Mouse (Mus musculus): ENCODE results near the gene Tead4. TPM values are rescaled to one million over a fixed set of nuclear protein-coding genes. Genes with fewer than 3 reads are reported as not detected.

Gene Tead4
- polyA plus RNA-seq, 1 experiment = 29.9 TPM

DNA sequence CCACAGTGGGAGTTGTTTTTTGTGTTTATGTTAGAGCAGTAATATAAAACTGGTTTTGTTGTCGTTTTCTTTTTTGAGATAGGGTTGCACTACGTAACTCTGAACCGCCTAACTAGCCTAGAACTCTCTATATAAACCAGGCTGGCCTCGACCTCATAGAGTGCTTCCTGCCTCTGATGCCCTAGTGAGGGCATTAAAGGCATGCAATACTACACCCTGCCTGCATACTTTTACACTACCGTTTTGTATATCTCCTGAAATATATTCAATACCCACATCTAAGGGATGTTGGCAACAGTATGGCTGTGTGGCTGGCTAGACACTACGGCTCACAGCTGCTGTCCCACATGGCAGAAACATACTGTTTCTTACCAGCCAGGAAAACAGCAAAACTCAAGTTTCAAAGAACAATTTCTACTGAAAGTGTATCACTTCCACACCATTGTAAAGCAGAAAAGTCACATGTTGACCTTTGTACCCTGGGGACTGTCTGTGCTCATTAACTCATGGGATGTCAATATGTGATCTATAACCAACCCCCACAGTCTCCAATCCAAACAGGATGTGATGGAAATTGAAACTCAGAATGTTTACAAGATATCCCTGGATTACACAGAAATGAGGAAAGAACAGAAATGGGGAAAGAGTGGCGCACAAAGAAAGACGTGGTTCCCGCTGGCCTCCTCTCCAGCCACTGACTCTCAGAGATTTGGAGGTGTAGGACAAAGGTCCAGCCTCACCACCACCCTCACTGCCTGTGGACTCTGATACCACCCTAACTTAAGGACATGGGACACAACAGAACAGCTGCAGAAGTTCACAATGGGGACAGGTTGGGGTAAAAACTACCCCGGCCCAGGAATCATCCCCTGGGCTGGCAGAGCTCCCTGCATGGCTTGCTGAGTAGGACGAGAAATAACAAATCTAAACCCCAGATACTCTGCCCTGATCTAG lies 23.2 kb downstream of the Tead4 start:
- peaks cover 15% of the 10 kb centered on the region for H3K4me1 ChIP-seq (ENCODE audit: control insufficient read depth, insufficient read depth, low read length)
- no peaks in the 10 kb centered on the region for H3K36me3 ChIP-seq (ENCODE audit: control insufficient read depth, insufficient read depth, low read length, poor library complexity, severe bottlenecking)
- no peak overlapping the region for H3K9ac ChIP-seq (ENCODE audit: low read depth, poor library complexity, severe bottlenecking)
- no peak overlapping the region for H3K4me3 ChIP-seq (ENCODE audit: low read depth, low read length)
- H3K27me3 ChIP-seq (ENCODE audit: control insufficient read depth, insufficient read depth, low read length, poor library complexity, severe bottlenecking) = no peaks in the 10 kb centered on the region
- H3K27ac ChIP-seq (ENCODE audit: insufficient read depth, low read length) = no peak overlapping the region
- TF ChIP-seq EP300 (IDR thresholded peaks at IDR 0.05; ENCODE audit: insufficient read depth, low read depth, low read length) (no peak), POLR2A (IDR thresholded peaks at IDR 0.05; ENCODE audit: insufficient read depth, low read length) (no peak), CTCF (IDR thresholded peaks at IDR 0.05; ENCODE audit: low read depth, low read length) (no peak)
- no peaks in the 10 kb centered on the region for H3K9me3 ChIP-seq (replicated peaks; ENCODE audit: control insufficient read depth, insufficient read depth, low read length, poor library complexity, severe bottlenecking)

DNA sequence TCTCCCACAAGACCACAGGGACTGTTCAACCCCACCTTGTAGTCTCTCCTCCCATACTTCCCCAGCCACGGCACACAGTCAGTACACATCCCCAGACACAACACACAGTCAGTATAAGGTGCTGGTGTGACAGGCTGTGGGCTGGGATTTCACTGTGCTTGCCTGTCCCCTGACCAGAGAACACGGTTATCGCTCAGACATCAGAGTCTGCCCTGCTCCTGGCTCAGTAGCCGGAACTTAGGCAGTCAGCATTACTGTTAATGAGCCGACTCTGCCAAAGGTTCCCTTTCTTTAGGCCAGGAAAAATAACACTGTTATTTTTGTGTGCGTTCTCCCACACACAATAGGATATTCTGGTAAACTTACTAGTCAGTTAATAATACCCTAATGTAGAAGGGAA lies 24.3 kb downstream of the Tead4 start:
- H3K27me3 ChIP-seq (ENCODE audit: control insufficient read depth, insufficient read depth, low read length, poor library complexity, severe bottlenecking) = no peaks in the 10 kb centered on the region
- H3K27ac ChIP-seq (ENCODE audit: insufficient read depth, low read length) = no peak overlapping the region
- no peak overlapping the region for H3K4me3 ChIP-seq (ENCODE audit: low read depth, low read length)
- H3K9ac ChIP-seq (ENCODE audit: low read depth, poor library complexity, severe bottlenecking) = no peak overlapping the region
- H3K36me3 ChIP-seq (ENCODE audit: control insufficient read depth, insufficient read depth, low read length, poor library complexity, severe bottlenecking) = no peaks in the 10 kb centered on the region
- H3K9me3 ChIP-seq (replicated peaks; ENCODE audit: control insufficient read depth, insufficient read depth, low read length, poor library complexity, severe bottlenecking) = no peaks in the 10 kb centered on the region
- H3K4me1 ChIP-seq (ENCODE audit: control insufficient read depth, insufficient read depth, low read length) = peaks cover 14% of the 10 kb centered on the region
- no peak for TF ChIP-seq CTCF (IDR thresholded peaks at IDR 0.05; ENCODE audit: low read depth, low read length)
- no peak for TF ChIP-seq POLR2A (IDR thresholded peaks at IDR 0.05; ENCODE audit: insufficient read depth, low read length)
- TF ChIP-seq EP300 (IDR thresholded peaks at IDR 0.05; ENCODE audit: insufficient read depth, low read depth, low read length) = no peak

DNA sequence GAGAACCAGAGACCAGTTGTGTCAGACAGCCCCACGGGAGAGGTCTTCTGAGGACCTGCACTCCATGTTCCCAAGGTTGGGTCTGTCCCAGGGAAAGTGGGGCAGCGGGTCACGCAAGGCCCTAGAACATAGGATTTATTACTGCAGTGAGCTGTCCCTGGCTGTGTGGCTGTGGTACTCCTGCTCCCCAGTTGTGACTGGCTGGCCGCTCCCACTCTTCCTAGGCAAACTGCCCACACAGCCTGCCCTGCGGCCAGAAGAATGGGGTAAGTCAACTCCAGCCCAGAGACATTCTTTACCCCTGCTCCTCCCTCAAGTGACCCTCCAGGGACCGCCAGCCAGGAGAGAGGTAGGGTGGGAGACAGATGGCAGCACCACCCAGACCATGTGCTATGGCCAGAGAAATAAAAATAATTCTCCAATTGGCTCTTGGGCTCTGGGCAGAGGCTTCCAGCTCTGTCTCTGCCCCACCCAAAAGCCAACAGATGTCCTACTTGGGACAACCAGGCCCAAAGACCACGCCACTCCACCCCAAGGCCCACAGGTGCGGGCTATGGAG lies 25.0 kb downstream of the Tead4 start:
- no peaks in the 10 kb centered on the region for H3K27me3 ChIP-seq (ENCODE audit: control insufficient read depth, insufficient read depth, low read length, poor library complexity, severe bottlenecking)
- H3K4me1 ChIP-seq (ENCODE audit: control insufficient read depth, insufficient read depth, low read length) = peaks cover 14% of the 10 kb centered on the region
- no peaks in the 10 kb centered on the region for H3K9me3 ChIP-seq (replicated peaks; ENCODE audit: control insufficient read depth, insufficient read depth, low read length, poor library complexity, severe bottlenecking)
- TF ChIP-seq CTCF (IDR thresholded peaks at IDR 0.05; ENCODE audit: low read depth, low read length) = no peak
- TF ChIP-seq EP300 (IDR thresholded peaks at IDR 0.05; ENCODE audit: insufficient read depth, low read depth, low read length) = no peak
- no peak for TF ChIP-seq POLR2A (IDR thresholded peaks at IDR 0.05; ENCODE audit: insufficient read depth, low read length)
- no peak overlapping the region; the same call in 1 of the 2 replicates for H3K4me3 ChIP-seq (ENCODE audit: low read depth, low read length)
- no peak overlapping the region for H3K27ac ChIP-seq (ENCODE audit: insufficient read depth, low read length)
- H3K9ac ChIP-seq (ENCODE audit: low read depth, poor library complexity, severe bottlenecking) = no peak overlapping the region
- no peaks in the 10 kb centered on the region for H3K36me3 ChIP-seq (ENCODE audit: control insufficient read depth, insufficient read depth, low read length, poor library complexity, severe bottlenecking)

DNA sequence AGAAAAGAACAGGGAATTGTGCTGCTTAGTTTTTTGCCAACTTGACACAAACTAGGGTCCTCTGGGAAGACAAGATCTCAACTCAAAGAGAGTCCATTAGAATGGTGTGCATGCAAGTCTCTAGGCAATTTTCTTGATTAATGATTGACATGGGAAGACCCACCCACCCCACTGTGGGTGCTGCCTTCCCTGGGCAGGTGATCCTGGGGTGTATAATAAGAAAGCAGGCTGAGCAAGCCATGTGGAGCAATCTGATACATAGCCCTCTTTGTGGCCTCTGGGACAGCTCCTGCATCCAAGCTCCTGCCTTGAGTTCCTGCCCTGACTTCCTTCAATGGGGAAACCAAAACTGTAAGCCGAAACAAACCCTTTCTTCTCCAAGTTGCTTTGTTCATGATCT lies 27.1 kb downstream of the Tead4 start:
- no peak overlapping the region for H3K27ac ChIP-seq (ENCODE audit: insufficient read depth, low read length)
- no peaks in the 10 kb centered on the region for H3K9me3 ChIP-seq (replicated peaks; ENCODE audit: control insufficient read depth, insufficient read depth, low read length, poor library complexity, severe bottlenecking)
- no peaks in the 10 kb centered on the region for H3K27me3 ChIP-seq (ENCODE audit: control insufficient read depth, insufficient read depth, low read length, poor library complexity, severe bottlenecking)
- no peak overlapping the region for H3K4me3 ChIP-seq (ENCODE audit: low read depth, low read length)
- H3K36me3 ChIP-seq (ENCODE audit: control insufficient read depth, insufficient read depth, low read length, poor library complexity, severe bottlenecking) = no peaks in the 10 kb centered on the region
- TF ChIP-seq CTCF (IDR thresholded peaks at IDR 0.05; ENCODE audit: low read depth, low read length) = no peak
- TF ChIP-seq POLR2A (IDR thresholded peaks at IDR 0.05; ENCODE audit: insufficient read depth, low read length) = no peak
- TF ChIP-seq EP300 (IDR thresholded peaks at IDR 0.05; ENCODE audit: insufficient read depth, low read depth, low read length) = no peak
- peaks cover 14% of the 10 kb centered on the region for H3K4me1 ChIP-seq (ENCODE audit: control insufficient read depth, insufficient read depth, low read length)
- no peak overlapping the region for H3K9ac ChIP-seq (ENCODE audit: low read depth, poor library complexity, severe bottlenecking)

DNA sequence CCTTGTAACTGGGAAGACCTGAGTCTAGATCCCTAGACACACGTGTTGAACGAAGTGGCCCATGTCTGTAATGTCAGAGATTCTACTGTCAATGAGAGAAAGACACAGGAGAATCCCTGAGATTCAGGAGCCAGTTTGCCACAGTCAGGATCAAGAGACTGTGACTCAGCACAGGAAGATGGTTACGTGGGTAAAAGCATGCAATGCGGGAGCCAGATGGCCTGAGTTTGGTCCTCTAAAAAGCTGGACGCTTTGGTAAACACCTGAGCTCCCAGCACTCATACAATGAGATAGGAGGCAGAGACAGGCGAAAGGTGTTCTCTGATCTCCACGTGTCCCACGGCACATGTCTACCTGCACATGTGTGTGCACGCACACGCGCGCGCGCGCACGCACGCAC lies 27.9 kb downstream of the Tead4 start:
- H3K4me3 ChIP-seq (ENCODE audit: low read depth, low read length) = no peak overlapping the region
- peaks cover 11% of the 10 kb centered on the region for H3K4me1 ChIP-seq (ENCODE audit: control insufficient read depth, insufficient read depth, low read length)
- H3K27ac ChIP-seq (ENCODE audit: insufficient read depth, low read length) = no peak overlapping the region
- H3K36me3 ChIP-seq (ENCODE audit: control insufficient read depth, insufficient read depth, low read length, poor library complexity, severe bottlenecking) = no peaks in the 10 kb centered on the region
- TF ChIP-seq EP300 (IDR thresholded peaks at IDR 0.05; ENCODE audit: insufficient read depth, low read depth, low read length) (no peak), CTCF (IDR thresholded peaks at IDR 0.05; ENCODE audit: low read depth, low read length) (no peak), POLR2A (IDR thresholded peaks at IDR 0.05; ENCODE audit: insufficient read depth, low read length) (no peak)
- H3K9ac ChIP-seq (ENCODE audit: low read depth, poor library complexity, severe bottlenecking) = no peak overlapping the region
- H3K9me3 ChIP-seq (replicated peaks; ENCODE audit: control insufficient read depth, insufficient read depth, low read length, poor library complexity, severe bottlenecking) = no peaks in the 10 kb centered on the region
- H3K27me3 ChIP-seq (ENCODE audit: control insufficient read depth, insufficient read depth, low read length, poor library complexity, severe bottlenecking) = no peaks in the 10 kb centered on the region

DNA sequence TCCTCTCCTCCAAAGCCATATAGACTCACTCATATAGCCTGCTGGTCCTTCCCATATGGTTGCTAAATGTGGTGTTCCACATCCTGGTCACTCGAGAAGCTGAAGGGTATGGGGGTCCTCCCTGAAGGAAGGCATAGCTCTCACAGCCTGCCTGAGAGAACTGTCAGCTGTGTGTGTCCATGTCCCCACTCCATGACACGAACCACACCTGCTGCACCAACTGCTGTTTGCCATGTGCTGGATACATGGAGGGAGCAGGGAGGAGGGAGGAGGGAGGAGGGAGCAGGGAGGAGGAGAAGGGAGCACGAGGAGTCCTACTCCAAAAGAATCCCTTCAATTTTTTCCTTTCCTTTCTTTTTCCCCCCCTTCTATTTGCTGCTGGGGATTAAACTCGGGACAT lies 30.8 kb downstream of the Tead4 start:
- Histone ChIP-seq H3K27me3 (ENCODE audit: control insufficient read depth, insufficient read depth, low read length, poor library complexity, severe bottlenecking) (no peaks in the 10 kb centered on the region), H3K36me3 (ENCODE audit: control insufficient read depth, insufficient read depth, low read length, poor library complexity, severe bottlenecking) (no peaks in the 10 kb centered on the region), H3K9me3 (replicated peaks; ENCODE audit: control insufficient read depth, insufficient read depth, low read length, poor library complexity, severe bottlenecking) (no peaks in the 10 kb centered on the region), H3K27ac (ENCODE audit: insufficient read depth, low read length) (no peak overlapping the region), H3K4me1 (ENCODE audit: control insufficient read depth, insufficient read depth, low read length) (peaks cover 2% of the 10 kb centered on the region), H3K9ac (ENCODE audit: low read depth, poor library complexity, severe bottlenecking) (no peak overlapping the region), H3K4me3 (ENCODE audit: low read depth, low read length) (no peak overlapping the region)
- TF ChIP-seq POLR2A (IDR thresholded peaks at IDR 0.05; ENCODE audit: insufficient read depth, low read length) (no peak), CTCF (IDR thresholded peaks at IDR 0.05; ENCODE audit: low read depth, low read length) (no peak), EP300 (IDR thresholded peaks at IDR 0.05; ENCODE audit: insufficient read depth, low read depth, low read length) (no peak)

Measured in ES-Bruce4 (cell line).